ENCODE assay signal across 8 mouse cellular contexts in genomic region chr15:89314511-89315189, GRCm38 (mm10). TPM values are rescaled to one million over a fixed set of nuclear protein-coding genes. Genes with fewer than 3 reads are reported as not detected.
DNase-seq lines count a peak whose midpoint lies in the region; ATAC-seq and TF ChIP-seq lines count a peak whose summit lies in the region.

No protein-coding gene starts in this region.

- H3K27me3 ChIP-seq in kidney, postnatal 0 days (ENCODE audit: insufficient read depth, low read length), result no peaks in the 10 kb centered on the region
- no peaks in the 10 kb centered on the region for H3K27me3 ChIP-seq in midbrain, embryonic 11.5 days (ENCODE audit: control insufficient read depth, insufficient read depth, low read length)

- H3K4me2 ChIP-seq in kidney, postnatal 0 days (ENCODE audit: low read length), result peak overlapping the region; percentile 87
- peak overlapping the region; percentile 67 for H3K4me2 ChIP-seq in midbrain, embryonic 11.5 days

- peak overlapping the region; percentile 48; the same call in 1 of the 2 replicates for H3K27ac ChIP-seq in kidney, postnatal 0 days
- H3K27ac ChIP-seq in midbrain, embryonic 11.5 days (ENCODE audit: low read depth, low read length), result no peak overlapping the region

- peak overlapping the region; percentile 93 for H3K4me3 ChIP-seq in kidney, postnatal 0 days (replicated peaks; ENCODE audit: low read depth, low read length)
- H3K4me3 ChIP-seq in midbrain, embryonic 11.5 days (ENCODE audit: low read depth, low read length), result peak overlapping the region; percentile 98

- peak overlapping the region; percentile 90 for H3K9ac ChIP-seq in kidney, postnatal 0 days (ENCODE audit: low read depth, low read length)
- peak overlapping the region; percentile 91 for H3K9ac ChIP-seq in midbrain, embryonic 11.5 days (ENCODE audit: low read length)

- no peaks in the 10 kb centered on the region for H3K36me3 ChIP-seq in kidney, postnatal 0 days (ENCODE audit: insufficient read depth, low read length)
- H3K36me3 ChIP-seq in midbrain, embryonic 11.5 days (ENCODE audit: control insufficient read depth, insufficient read depth, low read length), result no peaks in the 10 kb centered on the region

- ATAC-seq in granulocyte monocyte progenitor cell, adult 5-6 weeks (replicated peaks; ENCODE audit: poor library complexity, severe bottlenecking), result 0 out of 2 replicates have a peak, but pooled peaks have one; percentile 8
- peak; percentile 38 for ATAC-seq in kidney, postnatal 0 days (replicated peaks; ENCODE audit: low FRiP score, low read depth)
- ATAC-seq in midbrain, embryonic 11.5 days (ENCODE audit: low FRiP score), result peak; percentile 51; the same call in 1 of the 2 replicates

- peaks cover 8% of the 10 kb centered on the region for H3K4me1 ChIP-seq in kidney, postnatal 0 days (replicated peaks; ENCODE audit: insufficient read depth, low read length)
- peaks cover 20% of the 10 kb centered on the region for H3K4me1 ChIP-seq in midbrain, embryonic 11.5 days (ENCODE audit: control insufficient read depth, insufficient read depth, low read length)

- WGBS in kidney, postnatal 0 days, result under 1% methylated on average over 56 of the region's 58 CpGs
- WGBS in midbrain, embryonic 11.5 days, result under 1% methylated on average over 54 of the region's 58 CpGs

- DNase-seq in adrenal gland, adult 8-10 months, result peak; percentile 19
- DNase-seq in adrenal gland, postnatal 25 days, result no peak
- DNase-seq in 3T3-L1 (ENCODE audit: low read depth, low spot score), result peak; percentile 17
- peak; percentile 49 for DNase-seq in cerebellum, adult 8-10 months
- peak; percentile 53 for DNase-seq in kidney, postnatal 0 days (ENCODE audit: low spot score)
- DNase-seq in midbrain, embryonic 11.5 days (ENCODE audit: low spot score, missing footprints), result peak; percentile 90
- DNase-seq in urinary bladder, postnatal 4 days (ENCODE audit: low spot score in 2 of 2), result no peak

- TF ChIP-seq CTCF in kidney, postnatal 0 days (IDR thresholded peaks at IDR 0.05; ENCODE audit: low read depth), result peak; percentile 42; the same call in 1 of the 2 replicates

- H3K9me3 ChIP-seq in kidney, postnatal 0 days (replicated peaks; ENCODE audit: low read length), result no peaks in the 10 kb centered on the region
- H3K9me3 ChIP-seq in midbrain, embryonic 11.5 days (ENCODE audit: control insufficient read depth, low read length), result no peaks in the 10 kb centered on the region

RNA-seq across cellular contexts. Expression of gene Sbf1, which starts 0.5 kb away (rescaled TPM):
- 100 to 1,000 TPM in 2 of 4 experiments, 10 to 100 TPM in 2; 90.8 to 127 (median 101) TPM for total RNA-seq in adrenal gland, adult 8-10 months (2022)
- total RNA-seq in adrenal gland, postnatal 25 days (2021), result 101 and 107 TPM in 2 replicates
- 88.1 and 131 TPM in 2 replicates for total RNA-seq in granulocyte monocyte progenitor cell, adult 5-6 weeks (2014; fragmentation: Nextera tagmentation)
- total RNA-seq in granulocyte monocyte progenitor cell, adult 5-6 weeks (2017), result 43.1 and 52.0 TPM in 2 replicates
- 30.0 and 37.2 TPM in 2 replicates for polyA plus RNA-seq in kidney, postnatal 0 days (2015; fragmentation: Nextera tagmentation; extraction: Ambion mirVana)
- 48.1 and 53.3 TPM in 2 replicates for polyA plus RNA-seq in midbrain, embryonic 11.5 days (2014; fragmentation: Nextera tagmentation; extraction: Ambion mirVana)

RNA-seq across cellular contexts. Expression of gene Adm2, which starts 7.9 kb away (rescaled TPM):
- not detected for total RNA-seq in adrenal gland, adult 8-10 months (2022)
- total RNA-seq in adrenal gland, postnatal 25 days (2021), result not detected in 2 replicates
- not detected in 2 replicates for total RNA-seq in granulocyte monocyte progenitor cell, adult 5-6 weeks (2014; fragmentation: Nextera tagmentation)
- not detected in 2 replicates for total RNA-seq in granulocyte monocyte progenitor cell, adult 5-6 weeks (2017)
- polyA plus RNA-seq in kidney, postnatal 0 days (2015; fragmentation: Nextera tagmentation; extraction: Ambion mirVana), result 1.5 and 2.0 TPM in 2 replicates
- 0.12 TPM in 1 of 2 replicates, not detected in the other for polyA plus RNA-seq in midbrain, embryonic 11.5 days (2014; fragmentation: Nextera tagmentation; extraction: Ambion mirVana)

RNA-seq across cellular contexts. Expression of gene Miox, which starts 19.5 kb away (rescaled TPM):
- 1 to 10 TPM in 2 of 4 experiments, not detected in 2; 1.4 TPM for total RNA-seq in adrenal gland, adult 8-10 months (2022)
- total RNA-seq in adrenal gland, postnatal 25 days (2021), result not detected in 2 replicates
- total RNA-seq in granulocyte monocyte progenitor cell, adult 5-6 weeks (2014; fragmentation: Nextera tagmentation), result not detected in 2 replicates
- not detected in 2 replicates for total RNA-seq in granulocyte monocyte progenitor cell, adult 5-6 weeks (2017)
- 119 and 185 TPM in 2 replicates for polyA plus RNA-seq in kidney, postnatal 0 days (2015; fragmentation: Nextera tagmentation; extraction: Ambion mirVana)
- not detected in 2 replicates for polyA plus RNA-seq in midbrain, embryonic 11.5 days (2014; fragmentation: Nextera tagmentation; extraction: Ambion mirVana)

RNA-seq across cellular contexts. Expression of gene Lmf2, which starts 40.8 kb away (rescaled TPM):
- 10 to 100 TPM; 44.4 to 57.5 (median 48.6) TPM for total RNA-seq in adrenal gland, adult 8-10 months (2022)
- total RNA-seq in adrenal gland, postnatal 25 days (2021), result 40.6 and 41.6 TPM in 2 replicates
- total RNA-seq in granulocyte monocyte progenitor cell, adult 5-6 weeks (2014; fragmentation: Nextera tagmentation), result 15.4 and 22.3 TPM in 2 replicates
- 8.9 and 11.0 TPM in 2 replicates for total RNA-seq in granulocyte monocyte progenitor cell, adult 5-6 weeks (2017)
- 46.1 and 48.1 TPM in 2 replicates for polyA plus RNA-seq in kidney, postnatal 0 days (2015; fragmentation: Nextera tagmentation; extraction: Ambion mirVana)
- polyA plus RNA-seq in midbrain, embryonic 11.5 days (2014; fragmentation: Nextera tagmentation; extraction: Ambion mirVana), result 29.8 and 31.8 TPM in 2 replicates

RNA-seq across cellular contexts. Expression of gene Ncaph2, which starts 40.9 kb away (rescaled TPM):
- total RNA-seq in adrenal gland, adult 8-10 months (2022), result 10 to 100 TPM; 79.1 to 93.1 (median 87.8) TPM
- 67.8 and 88.4 TPM in 2 replicates for total RNA-seq in adrenal gland, postnatal 25 days (2021)
- 87.4 and 136 TPM in 2 replicates for total RNA-seq in granulocyte monocyte progenitor cell, adult 5-6 weeks (2014; fragmentation: Nextera tagmentation)
- 92.2 and 118 TPM in 2 replicates for total RNA-seq in granulocyte monocyte progenitor cell, adult 5-6 weeks (2017)
- polyA plus RNA-seq in kidney, postnatal 0 days (2015; fragmentation: Nextera tagmentation; extraction: Ambion mirVana), result 100 and 108 TPM in 2 replicates
- polyA plus RNA-seq in midbrain, embryonic 11.5 days (2014; fragmentation: Nextera tagmentation; extraction: Ambion mirVana), result 155 and 168 TPM in 2 replicates

Comparison
In these comparisons a context has a peak if more than half of its experiments do, and no peak if none do; other contexts are left out.
1. DNase-seq: peak in adrenal gland, adult 8-10 months (single experiment), 3T3-L1 (single experiment), cerebellum, adult 8-10 months (single experiment), kidney, postnatal 0 days (single experiment) and midbrain, embryonic 11.5 days (single experiment); none in adrenal gland, postnatal 25 days (single experiment) and urinary bladder, postnatal 4 days (0 of 2).
2. Peak in every context shown above with its lines, with median percentiles within 50 percentile points of each other: ATAC-seq.